Mouse (Mus musculus) fat pad, adult 2 months (tissue): ENCODE results near the gene Gm45623.

Experiments
- DNase-seq: peaks from one replicate; pipeline ENCODE4 v3.0.0-alpha.2; 2011; ENCODE audit warnings: low read depth, low spot score; ENCODE audit errors: extremely low read depth

Gm45623 gene

DNA sequence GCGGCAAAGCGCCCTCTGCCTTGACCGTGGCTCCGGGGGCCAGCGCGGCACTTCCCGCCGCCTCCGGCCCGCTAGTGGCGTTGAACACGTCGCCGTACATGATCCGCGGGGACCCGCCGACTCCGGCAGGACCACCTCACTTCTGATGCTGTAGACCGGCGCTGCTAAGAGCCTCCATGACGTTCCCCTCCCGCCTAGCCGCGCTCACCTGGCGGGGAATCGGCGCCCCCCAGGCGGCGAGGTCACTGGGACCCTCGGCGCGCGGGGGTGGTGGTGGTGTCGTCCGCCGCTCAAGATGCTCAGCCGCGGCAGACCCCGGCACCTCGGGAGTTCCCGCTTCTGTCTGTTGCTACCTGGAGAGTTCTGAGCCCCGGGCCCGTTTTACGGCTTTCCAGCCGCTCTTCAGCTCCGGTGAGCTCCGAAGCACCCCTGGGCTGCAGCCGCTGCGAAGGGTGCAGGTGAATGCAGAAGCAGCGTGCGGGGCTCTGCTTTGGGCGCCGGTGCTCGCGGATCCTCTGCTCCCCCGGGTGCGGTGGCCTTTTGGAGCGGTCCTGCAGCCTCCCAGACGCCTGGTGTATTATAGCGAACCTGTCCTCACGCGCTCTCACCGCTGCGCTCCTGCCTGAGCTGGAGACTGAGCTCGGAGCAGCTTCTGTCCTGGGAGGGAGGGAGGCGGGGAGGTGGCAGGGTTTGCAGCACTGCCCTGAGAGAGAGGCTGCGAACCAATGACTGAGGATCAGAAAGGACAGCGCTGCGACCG, at the start of gene Gm45623:
TSS of gene Gm45623 (minus strand) at position 636 of the 760 bp plus-strand sequence.
- DNase-seq: no peak

GRCm38 (mm10) chr13:56797459-56797858, 43.8 kb upstream of the Gm45623 start:
- no peak for DNase-seq

DNA sequence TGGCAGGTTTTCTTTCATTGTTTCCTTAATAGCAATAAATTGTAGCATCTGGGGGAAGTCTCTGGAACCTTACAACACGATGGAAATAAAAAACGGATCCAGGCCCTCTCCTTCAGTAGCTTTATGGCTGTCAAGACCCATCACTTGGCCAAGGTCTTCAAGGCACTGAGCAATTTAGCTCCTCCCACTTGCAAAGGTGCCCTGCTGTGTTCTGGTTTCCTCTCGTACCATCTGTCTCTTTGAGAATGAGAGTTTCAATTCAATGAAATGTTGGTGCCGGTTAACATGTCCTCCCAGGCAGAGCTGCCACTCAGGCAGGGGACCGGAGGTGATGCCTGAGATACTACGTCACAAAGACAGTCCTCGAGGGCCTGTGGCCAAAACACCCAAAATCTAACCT, 41.9 kb upstream of the Gm45623 start:
- no peak for DNase-seq

- no peak for DNase-seq
Measured at GRCm38 (mm10) chr13:56794441-56794840, 40.8 kb upstream of the Gm45623 start.

DNA sequence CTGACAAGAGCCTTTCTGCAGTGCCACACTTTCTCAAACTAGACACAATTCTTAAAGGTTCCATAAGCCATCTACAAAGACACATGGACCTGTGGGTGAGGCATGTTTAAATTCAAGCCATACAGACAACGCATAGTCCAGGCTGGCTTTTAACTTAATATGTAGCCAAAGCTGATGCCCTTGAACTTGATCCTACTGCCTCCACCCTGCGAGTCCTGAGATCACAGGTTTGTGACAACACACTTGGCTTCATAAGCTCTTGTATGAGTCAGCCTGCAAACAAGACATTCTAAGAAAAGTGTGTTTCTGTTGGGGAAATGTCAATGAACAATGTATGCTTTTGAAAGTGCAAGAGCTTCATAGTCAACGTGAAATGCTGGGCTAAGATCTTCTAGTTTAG, 39.2 kb upstream of the Gm45623 start:
- no peak for DNase-seq

DNA sequence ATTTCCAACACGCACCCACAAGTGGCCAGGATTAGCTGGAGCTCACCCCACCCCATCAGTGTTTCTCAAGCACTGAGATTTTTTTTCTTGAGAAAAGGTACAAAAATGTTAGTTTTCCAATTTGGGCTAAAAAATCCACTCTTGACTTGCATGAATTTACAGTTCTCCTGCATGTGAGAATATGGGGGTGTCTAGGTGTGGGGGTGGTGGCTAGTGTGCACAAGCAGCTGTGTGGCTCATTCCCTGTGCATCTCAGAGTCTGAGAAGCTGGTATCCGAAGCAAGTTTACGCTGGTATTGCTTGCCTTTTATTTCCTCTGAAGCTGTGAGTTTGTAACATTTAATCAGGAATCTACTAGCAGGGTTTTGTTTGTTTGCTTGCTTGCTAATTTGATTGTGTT, 37.1 kb upstream of the Gm45623 start:
- no peak for DNase-seq

GRCm38 (mm10) chr13:56782621-56783020, 29.0 kb upstream of the Gm45623 start:
- no peak for DNase-seq

- DNase-seq: no peak
Measured at GRCm38 (mm10) chr13:56781697-56782096, 28.1 kb upstream of the Gm45623 start.

DNA sequence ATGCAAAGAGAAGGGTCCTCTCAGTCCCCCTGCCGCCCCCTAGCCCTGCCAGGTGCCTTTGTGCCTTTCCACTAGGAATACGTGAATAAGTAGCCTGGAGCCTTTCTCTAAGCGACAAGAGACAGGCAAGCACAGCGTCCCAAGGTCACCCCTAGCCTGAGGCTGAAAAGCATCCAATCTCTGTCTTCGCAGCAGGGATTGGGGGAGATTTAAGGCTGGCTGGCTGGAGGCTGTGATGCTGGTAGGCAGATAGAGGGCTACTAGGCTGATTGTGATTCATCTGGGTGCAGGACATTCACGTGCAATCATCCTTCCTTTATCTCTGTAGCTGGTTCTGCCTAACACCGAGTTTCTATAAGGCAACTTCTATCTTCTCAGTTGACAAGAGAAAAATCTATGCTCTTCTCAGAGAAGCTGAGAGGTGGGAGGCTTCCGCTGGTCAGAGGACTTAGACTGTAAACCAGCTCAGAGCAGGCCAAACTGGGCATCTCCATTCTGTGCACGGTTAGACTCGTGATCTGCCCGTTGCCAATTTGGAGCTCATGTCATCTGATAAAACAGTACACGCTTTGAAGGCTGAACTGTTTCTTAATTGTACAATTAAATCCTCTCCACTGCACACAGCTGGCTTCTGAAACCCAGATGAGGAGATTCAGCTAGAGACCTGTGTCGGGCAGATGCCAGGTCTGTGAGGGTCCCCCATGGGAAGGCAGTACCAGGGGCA, 27.3 kb upstream of the Gm45623 start:
- DNase-seq: no peak

DNA sequence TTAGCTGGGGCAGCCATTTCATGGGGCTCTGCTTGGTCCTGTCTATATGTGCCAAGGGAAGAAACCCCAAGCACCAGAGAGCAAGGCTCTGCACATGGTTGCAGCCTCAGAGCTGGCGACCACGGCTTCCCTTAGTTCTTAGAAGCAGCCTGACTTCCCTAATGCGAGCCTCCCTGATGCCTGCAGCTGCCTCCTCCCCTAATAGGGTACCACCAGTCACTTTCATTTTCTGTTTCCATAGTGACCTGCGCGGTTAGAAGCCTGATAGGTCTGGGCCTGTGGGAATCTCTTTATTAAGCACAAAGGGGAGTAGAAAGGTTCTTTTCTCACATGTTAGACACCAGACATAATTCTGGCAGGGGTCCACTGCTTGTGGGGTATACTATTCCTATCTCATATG, 20.7 kb upstream of the Gm45623 start:
- DNase-seq: no peak

- no peak for DNase-seq
Measured at GRCm38 (mm10) chr13:56773262-56773870, 19.7 kb upstream of the Gm45623 start.

GRCm38 (mm10) chr13:56772592-56772991, 19.0 kb upstream of the Gm45623 start:
- DNase-seq: no peak

- DNase-seq: no peak
Measured at GRCm38 (mm10) chr13:56770786-56771185, 17.2 kb upstream of the Gm45623 start.

GRCm38 (mm10) chr13:56770136-56770578, 16.5 kb upstream of the Gm45623 start:
- no peak for DNase-seq

DNA sequence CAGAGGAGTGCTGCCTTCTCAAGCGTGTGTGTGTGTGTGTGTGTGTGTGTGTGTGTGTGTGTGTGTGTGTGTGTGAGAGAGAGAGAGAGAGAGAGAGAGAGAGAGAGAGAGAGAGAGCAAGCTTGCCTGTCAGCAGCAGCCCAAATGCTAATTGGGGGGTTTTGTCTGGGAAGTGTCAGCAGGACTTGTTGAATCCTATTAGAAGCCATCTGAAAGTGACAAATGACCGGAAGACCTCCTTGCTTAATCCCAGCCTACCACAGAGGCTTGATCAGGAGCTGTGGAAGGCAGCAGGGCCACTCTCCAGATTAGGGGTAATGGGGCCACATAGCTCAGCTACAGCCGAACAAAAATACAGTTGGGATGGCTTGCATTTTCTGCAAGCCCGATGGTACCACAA, 15.8 kb upstream of the Gm45623 start:
- DNase-seq: no peak

GRCm38 (mm10) chr13:56766211-56766610, 12.6 kb upstream of the Gm45623 start:
- no peak for DNase-seq

DNA sequence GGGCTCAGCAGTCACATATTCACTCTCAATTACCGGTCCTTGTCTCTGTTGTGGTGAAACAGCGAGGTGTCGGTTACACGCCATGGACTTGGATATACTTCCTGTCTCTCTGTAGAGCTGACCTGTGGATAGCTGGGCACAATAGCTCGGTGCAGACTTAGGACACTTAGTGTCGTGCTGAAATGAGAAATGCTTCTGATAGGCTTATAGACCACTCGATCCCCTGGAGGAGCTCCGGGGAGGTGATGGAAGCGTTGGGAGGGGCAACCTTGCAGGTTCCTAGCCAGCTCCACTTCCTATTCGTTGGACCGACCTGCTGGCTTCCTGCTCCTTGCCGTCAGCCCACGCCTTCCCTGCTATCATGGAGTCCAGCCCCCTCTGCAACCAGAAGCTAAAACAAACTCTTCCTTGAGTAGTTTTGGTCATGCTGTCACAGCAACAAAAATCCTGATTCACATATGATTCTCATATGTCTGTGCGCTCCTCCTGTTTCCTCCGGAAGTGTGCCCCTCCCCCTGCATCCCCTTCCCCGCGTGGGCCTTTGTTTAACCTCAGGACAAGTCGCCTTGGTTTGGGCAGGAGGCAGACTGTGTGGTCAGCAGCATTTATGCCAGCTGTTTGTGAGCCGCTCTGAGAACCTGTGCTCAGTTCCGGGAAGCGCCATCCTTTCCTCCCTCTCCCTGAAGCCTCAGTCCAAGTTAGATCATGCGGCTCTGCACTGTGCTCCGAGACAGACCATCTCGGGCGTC, 11.8 kb upstream of the Gm45623 start:
- DNase-seq: no peak

GRCm38 (mm10) chr13:56762446-56763229, 9.0 kb upstream of the Gm45623 start:
- no peak for DNase-seq

DNA sequence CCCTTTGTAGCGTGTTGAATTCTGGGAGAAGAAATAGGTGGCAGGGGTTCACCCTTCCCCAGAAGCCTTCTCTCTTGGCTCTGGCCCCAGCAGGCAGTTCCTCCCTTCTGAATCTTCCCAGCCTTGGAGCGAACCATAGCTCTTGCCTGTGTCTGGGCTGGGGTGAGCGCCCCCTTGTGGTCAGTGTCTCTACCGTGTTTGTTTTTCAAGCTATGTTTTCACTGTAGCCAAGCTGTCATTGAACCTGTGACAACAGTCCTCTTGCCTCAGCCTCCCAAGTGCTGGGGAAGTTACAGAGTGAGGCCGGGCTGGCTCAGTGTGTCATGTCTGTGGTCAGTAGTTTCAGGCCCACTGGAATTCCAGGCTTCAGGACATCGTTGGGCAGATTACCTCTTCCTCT, 4.9 kb upstream of the Gm45623 start:
- no peak for DNase-seq

DNA sequence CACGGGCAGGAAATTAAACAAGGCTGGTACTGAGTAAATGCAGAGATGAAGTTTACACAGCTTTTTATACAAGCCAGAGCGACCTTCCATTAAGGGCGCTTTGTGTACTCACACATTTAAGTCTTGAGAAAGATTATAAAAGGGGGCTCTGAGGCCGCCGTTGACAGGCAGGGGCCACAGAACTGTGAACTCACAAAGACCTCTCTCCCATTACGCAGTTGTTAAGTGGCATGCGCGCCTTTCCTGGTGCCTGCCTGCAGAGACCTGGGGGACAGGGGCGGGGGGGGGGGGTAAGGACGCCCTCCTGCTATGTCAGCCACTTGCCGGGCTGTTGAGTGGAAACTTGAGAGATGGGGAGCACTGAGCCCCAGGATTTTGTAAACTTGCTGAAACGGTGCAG, 3.6 kb upstream of the Gm45623 start:
- DNase-seq: no peak
